Mouse (Mus musculus) brain, embryonic 14.5 days (tissue): ENCODE measurements around the gene Mpp3.

Experiments
- CTCF ChIP-seq: fragments of 200-500 bp; IDR thresholded peaks from 2 replicates; pipeline ENCODE4 v1.5.1; 2012; ENCODE audit warnings: inconsistent platforms, mild to moderate bottlenecking, moderate library complexity, borderline replicate concordance; ENCODE audit not compliant: insufficient read depth, insufficient read length; ENCODE audit errors: extremely low read depth
- POLR2A ChIP-seq: fragments of 200-500 bp; IDR thresholded peaks from 2 replicates; pipeline ENCODE4 v1.6.1; 2012; ENCODE audit warnings: mild to moderate bottlenecking, inconsistent platforms, borderline replicate concordance; ENCODE audit not compliant: poor library complexity, insufficient read depth, insufficient read length, severe bottlenecking; ENCODE audit errors: extremely low read depth

DNA sequence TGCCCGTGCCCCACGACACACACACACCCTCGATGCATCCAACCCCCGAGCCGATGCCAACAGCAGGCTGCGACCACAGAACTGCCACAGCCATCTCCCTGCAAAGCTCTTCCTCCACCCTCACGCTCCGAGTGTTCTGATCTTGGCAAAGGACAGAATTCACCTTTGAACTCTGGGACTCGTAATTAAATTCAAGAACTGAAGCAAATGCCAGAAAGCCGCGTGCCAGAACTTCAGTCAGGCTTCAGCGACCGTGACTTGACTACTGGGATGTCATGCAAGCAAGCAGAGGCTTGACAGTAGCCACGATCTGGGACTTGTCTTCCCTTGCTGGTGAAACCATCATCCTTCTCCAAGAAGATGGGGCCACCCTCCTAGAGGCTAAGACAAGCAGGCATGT is 45.5 kb upstream of the Mpp3 start:
- TF ChIP-seq CTCF (no peak), POLR2A (no peak)
